7 mouse cellular contexts compared by ENCODE assay signal in genomic region chr3:34795103-34795983, GRCm38 (mm10).
A peak's percentile ranks its signal among the peaks of the same experiment; 100 is the strongest.
DNase-seq lines count a peak whose midpoint lies in the region; ATAC-seq lines count a peak whose summit lies in the region.

No protein-coding gene starts in this region.

- peak overlapping the region; percentile 52 for H3K4me2 ChIP-seq in forebrain, embryonic 12.5 days
- peak overlapping the region; percentile 51 for H3K4me2 ChIP-seq in intestine, embryonic 14.5 days (ENCODE audit: low read length)
- peak overlapping the region; percentile 58 for H3K4me2 ChIP-seq in midbrain, embryonic 11.5 days

- peaks cover 14% of the 10 kb centered on the region; the same call in 1 of the 2 replicates for H3K27me3 ChIP-seq in forebrain, embryonic 12.5 days
- no peaks in the 10 kb centered on the region for H3K27me3 ChIP-seq in intestine, embryonic 14.5 days (replicated peaks; ENCODE audit: control insufficient read depth, insufficient read depth, low read length)
- H3K27me3 ChIP-seq in midbrain, embryonic 11.5 days (ENCODE audit: control insufficient read depth, insufficient read depth, low read length) = no peaks in the 10 kb centered on the region

- H3K27ac ChIP-seq in forebrain, embryonic 12.5 days = no peak overlapping the region
- H3K27ac ChIP-seq in intestine, embryonic 14.5 days (ENCODE audit: low read depth) = peak overlapping the region; percentile 36; the same call in 1 of the 2 replicates
- no peak overlapping the region for H3K27ac ChIP-seq in midbrain, embryonic 11.5 days (ENCODE audit: low read depth, low read length)

- H3K4me3 ChIP-seq in forebrain, embryonic 12.5 days (replicated peaks) = peak overlapping the region; percentile 27
- peak overlapping the region; percentile 36 for H3K4me3 ChIP-seq in intestine, embryonic 14.5 days (ENCODE audit: low read depth, low read length)
- H3K4me3 ChIP-seq in midbrain, embryonic 11.5 days (ENCODE audit: low read depth, low read length) = peak overlapping the region; percentile 29

- peak; percentile 24 for DNase-seq in right cerebral cortex, postnatal 14 days
- DNase-seq in right cerebral cortex, adult 18-20 months = no peak
- peak; percentile 82 for DNase-seq in intestine, embryonic 14.5 days (ENCODE audit: low spot score)
- peak; percentile 93 for DNase-seq in midbrain, embryonic 11.5 days (ENCODE audit: low spot score, missing footprints)
- DNase-seq in spleen, adult 18-20 months = no peak
- DNase-seq in urinary bladder, adult 18-20 months (ENCODE audit: low spot score in 2 of 2) = no peak

- H3K9me3 ChIP-seq in forebrain, embryonic 12.5 days = no peaks in the 10 kb centered on the region
- no peaks in the 10 kb centered on the region for H3K9me3 ChIP-seq in intestine, embryonic 14.5 days (ENCODE audit: control insufficient read depth, low read length)
- H3K9me3 ChIP-seq in midbrain, embryonic 11.5 days (ENCODE audit: control insufficient read depth, low read length) = no peaks in the 10 kb centered on the region

- H3K4me1 ChIP-seq in forebrain, embryonic 12.5 days = peaks cover 17% of the 10 kb centered on the region; the same call in 1 of the 2 replicates
- H3K4me1 ChIP-seq in intestine, embryonic 14.5 days (replicated peaks; ENCODE audit: control insufficient read depth, insufficient read depth, low read length) = peaks cover 5% of the 10 kb centered on the region
- peaks cover 7% of the 10 kb centered on the region for H3K4me1 ChIP-seq in midbrain, embryonic 11.5 days (ENCODE audit: control insufficient read depth, insufficient read depth, low read length)

- H3K36me3 ChIP-seq in forebrain, embryonic 12.5 days (replicated peaks) = no peaks in the 10 kb centered on the region
- H3K36me3 ChIP-seq in intestine, embryonic 14.5 days (ENCODE audit: control insufficient read depth, insufficient read depth, low read length) = no peaks in the 10 kb centered on the region
- no peaks in the 10 kb centered on the region for H3K36me3 ChIP-seq in midbrain, embryonic 11.5 days (ENCODE audit: control insufficient read depth, insufficient read depth, low read length)

- peak overlapping the region; percentile 5; the same call in 1 of the 2 replicates for H3K9ac ChIP-seq in forebrain, embryonic 12.5 days
- peak overlapping the region; percentile 11; the same call in 1 of the 2 replicates for H3K9ac ChIP-seq in intestine, embryonic 14.5 days (ENCODE audit: low read length)
- H3K9ac ChIP-seq in midbrain, embryonic 11.5 days (ENCODE audit: low read length) = peak overlapping the region; percentile 26; the same call in 1 of the 2 replicates

- 18% methylated on average over 23 of the region's 23 CpGs for WGBS in forebrain, embryonic 12.5 days
- 14% methylated on average over 23 of the region's 23 CpGs for WGBS in intestine, embryonic 14.5 days
- 17% methylated on average over 23 of the region's 23 CpGs for WGBS in midbrain, embryonic 11.5 days

- peak; percentile 90 for ATAC-seq in forebrain, embryonic 12.5 days (ENCODE audit: low FRiP score)
- ATAC-seq in intestine, embryonic 14.5 days (replicated peaks; ENCODE audit: low FRiP score, low TSS enrichment, low read depth) = peak; percentile 92
- ATAC-seq in midbrain, embryonic 11.5 days (ENCODE audit: low FRiP score) = peak; percentile 95

Comparison
In these comparisons a context has a peak if more than half of its experiments do, and no peak if none do; other contexts are left out.
1. DNase-seq: peak in right cerebral cortex, postnatal 14 days (single experiment), intestine, embryonic 14.5 days (single experiment) and midbrain, embryonic 11.5 days (single experiment); none in right cerebral cortex, adult 18-20 months (single experiment), spleen, adult 18-20 months (0 of 2) and urinary bladder, adult 18-20 months (0 of 2).
2. Peak in every context shown above with its lines, with median percentiles within 50 percentile points of each other: ATAC-seq, H3K4me2 ChIP-seq, H3K4me3 ChIP-seq and H3K9ac ChIP-seq.